Mouse (Mus musculus): ENCODE measurements around the gene Strn3. TPM values are rescaled to one million over a fixed set of nuclear protein-coding genes. Genes with fewer than 3 reads are reported as not detected.

Gene Strn3
- polyA plus RNA-seq, 1 experiment: not detected

GRCm38 (mm10) chr12:51569472-51569871, 122.2 kb downstream of the Strn3 start:
- Histone ChIP-seq H3K27ac (ENCODE audit: insufficient read depth, low read depth, low read length) (no peak overlapping the region), H3K4me1 (ENCODE audit: control insufficient read depth, insufficient read depth, low read length) (no peaks in the 10 kb centered on the region), H3K4me3 (ENCODE audit: insufficient read depth, low read depth, low read length) (no peak overlapping the region)
- no peak for TF ChIP-seq CTCF (IDR thresholded peaks at IDR 0.05; ENCODE audit: insufficient read depth, low read depth, low read length)
- no peak for TF ChIP-seq POLR2A (IDR thresholded peaks at IDR 0.05; ENCODE audit: insufficient read depth, low read depth, low read length)
- WGBS: 87% methylated on average over 8 of the region's 8 CpGs

DNA sequence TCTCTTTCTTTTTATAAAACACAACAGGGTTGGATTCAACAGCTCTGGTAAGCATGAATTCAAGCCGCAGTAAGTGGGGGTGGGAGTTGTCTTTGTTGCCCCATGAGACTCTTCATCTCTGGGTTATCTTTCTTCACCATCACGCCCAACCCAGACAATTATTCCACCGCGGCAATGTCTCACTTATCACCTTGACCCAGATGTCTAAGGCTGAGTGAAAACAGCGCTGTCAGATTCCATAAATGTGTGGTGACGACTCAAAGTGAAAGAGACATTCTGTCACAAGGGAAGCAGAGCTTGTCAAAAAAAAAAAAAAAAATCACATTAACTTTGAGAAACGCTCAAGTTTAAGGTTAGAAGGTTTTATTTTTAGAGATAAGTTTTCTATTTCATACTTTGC, 124.5 kb downstream of the Strn3 start:
- TF ChIP-seq POLR2A (IDR thresholded peaks at IDR 0.05; ENCODE audit: insufficient read depth, low read depth, low read length): no peak
- TF ChIP-seq CTCF (IDR thresholded peaks at IDR 0.05; ENCODE audit: insufficient read depth, low read depth, low read length): no peak
- Histone ChIP-seq H3K27ac (ENCODE audit: insufficient read depth, low read depth, low read length) (no peak overlapping the region), H3K4me3 (ENCODE audit: insufficient read depth, low read depth, low read length) (no peak overlapping the region), H3K4me1 (ENCODE audit: control insufficient read depth, insufficient read depth, low read length) (no peaks in the 10 kb centered on the region)
- 92% methylated on average over 7 of the region's 7 CpGs for WGBS

- Histone ChIP-seq H3K4me1 (ENCODE audit: control insufficient read depth, insufficient read depth, low read length) (no peaks in the 10 kb centered on the region), H3K4me3 (ENCODE audit: insufficient read depth, low read depth, low read length) (no peak overlapping the region), H3K27ac (ENCODE audit: insufficient read depth, low read depth, low read length) (no peak overlapping the region)
- no peak for TF ChIP-seq POLR2A (IDR thresholded peaks at IDR 0.05; ENCODE audit: insufficient read depth, low read depth, low read length)
- no peak for TF ChIP-seq CTCF (IDR thresholded peaks at IDR 0.05; ENCODE audit: insufficient read depth, low read depth, low read length)
- WGBS: 85% methylated on average over 9 of the region's 9 CpGs
Observed at GRCm38 (mm10) chr12:51561416-51561815, 130.3 kb downstream of the Strn3 start.

Other genes with a start within 250 kb of the Strn3 start
- gene Coch, start 98.6 kb downstream of the Strn3 start, polyA plus RNA-seq (2012; ENCODE audit: insufficient read depth, insufficient read length, low replicate concordance, missing spikeins): not detected in 2 replicates
- not detected in 2 replicates for gene Ap4s1, start 864 bp downstream of the Strn3 start, polyA plus RNA-seq (2012; ENCODE audit: insufficient read depth, insufficient read length, low replicate concordance, missing spikeins)
- 50.8 TPM in 1 of 2 replicates, not detected in the other for gene Hectd1, start 137.6 kb upstream of the Strn3 start, polyA plus RNA-seq (2012; ENCODE audit: insufficient read depth, insufficient read length, low replicate concordance, missing spikeins)

All from olfactory bulb, adult 2 months (tissue).